Mouse (Mus musculus): ENCODE data around the gene Dgcr8.
A peak's percentile ranks its signal among the peaks of the same experiment; 100 is the strongest.

The Dgcr8 gene

GRCm38 (mm10) chr16:18218580-18218996, 70.5 kb downstream of the Dgcr8 start:
- DNase-seq = no peak

- no peak for DNase-seq
Measured at GRCm38 (mm10) chr16:18217579-18217978, 71.5 kb downstream of the Dgcr8 start, which contains the start of gene Ccdc188. Ccdc188 (plus strand) TSS chr16:18217879.

- DNase-seq = no peak
Measured at GRCm38 (mm10) chr16:18214858-18215257, 74.2 kb downstream of the Dgcr8 start.

DNA sequence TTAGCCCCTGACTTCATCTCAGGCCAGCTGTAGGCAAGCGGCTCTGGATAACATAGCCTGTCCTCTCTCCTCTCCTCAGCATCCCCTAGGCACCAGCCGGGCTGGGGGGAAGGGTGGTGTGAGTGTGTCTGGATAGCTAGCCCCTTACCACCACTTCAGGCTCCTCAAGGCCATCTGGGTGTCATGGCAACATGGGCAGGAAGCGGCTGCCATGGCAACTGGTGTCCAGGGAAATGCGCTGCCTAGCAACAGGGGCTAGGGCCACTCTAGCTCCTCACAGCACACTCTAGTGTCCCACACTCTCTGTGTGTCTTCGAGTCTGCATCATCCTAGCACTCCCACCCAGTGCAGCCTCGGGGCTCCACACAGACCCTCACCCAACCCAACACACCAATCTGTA, 75.4 kb downstream of the Dgcr8 start:
- no peak for DNase-seq

DNA sequence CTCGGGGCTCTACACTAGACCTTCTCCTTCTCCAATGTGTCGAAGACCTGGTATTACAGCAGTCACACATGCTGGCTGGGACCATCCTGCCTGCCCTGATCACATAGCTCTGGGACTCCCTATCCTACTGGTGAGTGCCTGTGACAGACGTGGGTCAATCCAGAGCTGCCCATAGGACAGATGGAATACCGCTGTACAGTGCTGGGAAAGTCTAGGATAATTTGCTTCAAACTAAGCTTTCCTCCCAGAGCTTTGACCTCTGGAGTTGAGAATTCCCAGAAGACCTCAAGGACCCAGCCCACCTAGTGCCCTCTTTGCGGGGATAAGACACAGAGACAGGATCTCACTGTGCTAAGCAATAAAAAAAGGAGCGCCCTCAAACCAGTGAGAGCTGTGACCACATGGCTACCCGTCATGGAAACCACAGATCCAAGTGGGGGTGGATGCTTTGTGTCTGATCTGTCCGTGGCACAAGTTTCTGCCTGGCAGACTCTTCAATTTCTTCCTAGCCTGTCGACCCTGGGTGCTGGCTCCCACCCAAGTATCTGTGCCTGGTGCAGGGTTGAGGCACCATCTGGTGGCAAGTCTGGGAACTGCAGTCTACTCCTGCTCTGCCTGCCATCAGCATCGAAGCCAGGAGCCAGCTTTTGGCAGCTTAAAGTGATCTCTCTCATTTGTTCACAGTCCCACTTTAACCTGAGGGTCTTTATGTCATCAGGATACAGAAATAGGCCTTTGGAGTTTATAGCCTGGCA, 77.5 kb downstream of the Dgcr8 start:
- peak; percentile 79 to 84 for DNase-seq

- DNase-seq = peak in 1 of 2 experiments; percentile 55
Measured at GRCm38 (mm10) chr16:18210701-18211416, 78.2 kb downstream of the Dgcr8 start.

Measured in thymus, postnatal 36 days (tissue).